Mouse (Mus musculus) liver, adult 2 months (tissue): Measurements from ENCODE around the gene Wrap53. TPM values are rescaled to one million over a fixed set of nuclear protein-coding genes. Genes with fewer than 3 reads are reported as not detected.

Experiments used
- DNase-seq: peaks from one replicate; pipeline ENCODE4 v3.0.0-alpha.2; 2011; ENCODE audit warnings: low read depth, low spot score; ENCODE audit errors: extremely low read depth
- H3K27ac ChIP-seq: fragments of 200-500 bp; replicated peaks from 2 replicates; pipeline ENCODE4 v1.5.1; 2012; ENCODE audit warnings: low read depth, mild to moderate bottlenecking, control low read depth, inconsistent platforms, low read length; ENCODE audit not compliant: insufficient read depth
- H3K27me3 ChIP-seq: fragments of 200-500 bp; 2 replicates; pipeline ENCODE4 v1.6.1; 2012; ENCODE audit warnings: mild to moderate bottlenecking, moderate library complexity, low read length, inconsistent platforms; ENCODE audit not compliant: control insufficient read depth, insufficient read depth
- H3K36me3 ChIP-seq: fragments of 200-500 bp; 2 replicates; pipeline ENCODE4 v1.6.1; 2012; ENCODE audit warnings: low read length, inconsistent platforms; ENCODE audit not compliant: control insufficient read depth, insufficient read depth
- H3K4me1 ChIP-seq: fragments of 200-500 bp; 2 replicates; pipeline ENCODE4 v1.6.1; 2011; ENCODE audit warnings: low read length; ENCODE audit not compliant: control insufficient read depth, insufficient read depth
- H3K4me3 ChIP-seq: fragments of 200-500 bp; 2 replicates; pipeline ENCODE4 v1.5.1; 2011; ENCODE audit warnings: low read depth, mild to moderate bottlenecking, control low read depth, low read length, moderate library complexity; ENCODE audit not compliant: insufficient read depth
- H3K79me2 ChIP-seq: fragments of 200-500 bp; 2 replicates; pipeline ENCODE4 v1.6.1; 2012; ENCODE audit warnings: inconsistent platforms, mild to moderate bottlenecking, low read length, moderate library complexity; ENCODE audit not compliant: control insufficient read depth, insufficient read depth
- H3K9ac ChIP-seq: fragments of 200-500 bp; 2 replicates; pipeline ENCODE4 v1.6.1; 2012; ENCODE audit warnings: low read depth, mild to moderate bottlenecking, control low read depth, inconsistent platforms, low read length
- CTCF ChIP-seq: fragments of 200-500 bp; IDR thresholded peaks from 2 replicates; pipeline ENCODE4 v1.5.1; 2011; ENCODE audit warnings: low read depth, low read length, control low read depth
- POLR2A ChIP-seq: fragments of 200-500 bp; IDR thresholded peaks from 2 replicates; pipeline ENCODE4 v1.6.1; 2011; ENCODE audit warnings: low read length, control low read depth; ENCODE audit not compliant: insufficient read depth; ENCODE audit errors: extremely low read depth
- WGBS: fragments of 180-500 bp; shearing (Covaris S2); methylation state at CpG from one replicate; pipeline ENCODE4 v1.1.7; 2018; 5-methylcytosine and 5-hydroxymethylcytosine counted together
- polyA plus RNA-seq: library from polyadenylated mRNA; depleted of rRNA; stranded (reverse); fragments of >200 nt; gene quantifications from 2 replicates; pipeline ENCODE4 v1.2.3, GENCODE M21; 2012
- total RNA-seq: library from RNA; depleted of rRNA; stranded (reverse); fragments of >200 nt; gene quantifications from 2 replicates; pipeline ENCODE4 v1.2.3, GENCODE M21; 2014

Gene Wrap53
- total and polyA plus RNA-seq, 2 experiments: 5.6 to 11.2 TPM

DNA sequence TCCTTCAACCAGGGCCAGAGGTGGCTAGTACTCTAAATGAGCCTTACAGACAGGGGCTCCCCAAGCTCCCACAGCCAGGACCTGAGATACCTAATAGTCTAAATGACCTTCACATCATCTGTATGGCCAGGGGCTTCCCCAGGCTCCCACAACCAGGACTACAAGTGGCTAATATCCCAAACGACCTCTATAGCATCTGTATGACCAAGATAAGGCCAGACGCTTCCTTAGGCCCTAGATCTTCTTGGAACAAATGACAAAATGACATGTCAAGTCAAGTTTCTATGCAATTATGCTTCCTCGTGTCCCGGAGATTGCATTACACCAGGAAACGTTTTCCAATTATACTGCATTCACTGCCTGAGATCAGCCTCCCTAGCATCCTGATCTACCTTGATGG lies 3.7 kb downstream of the Wrap53 start:
- H3K36me3 ChIP-seq: no peaks in the 10 kb centered on the region
- no peak overlapping the region for H3K9ac ChIP-seq
- TF ChIP-seq POLR2A: no peak
- WGBS: 81% methylated on average over 5 of the region's 5 CpGs
- peaks cover 7% of the 10 kb centered on the region; the same call in 1 of the 2 replicates for H3K79me2 ChIP-seq
- no peaks in the 10 kb centered on the region for H3K27me3 ChIP-seq
- no peak overlapping the region for H3K27ac ChIP-seq
- H3K4me1 ChIP-seq: peaks cover 4% of the 10 kb centered on the region; the same call in 1 of the 2 replicates
- DNase-seq: no peak
- no peak overlapping the region for H3K4me3 ChIP-seq

DNA sequence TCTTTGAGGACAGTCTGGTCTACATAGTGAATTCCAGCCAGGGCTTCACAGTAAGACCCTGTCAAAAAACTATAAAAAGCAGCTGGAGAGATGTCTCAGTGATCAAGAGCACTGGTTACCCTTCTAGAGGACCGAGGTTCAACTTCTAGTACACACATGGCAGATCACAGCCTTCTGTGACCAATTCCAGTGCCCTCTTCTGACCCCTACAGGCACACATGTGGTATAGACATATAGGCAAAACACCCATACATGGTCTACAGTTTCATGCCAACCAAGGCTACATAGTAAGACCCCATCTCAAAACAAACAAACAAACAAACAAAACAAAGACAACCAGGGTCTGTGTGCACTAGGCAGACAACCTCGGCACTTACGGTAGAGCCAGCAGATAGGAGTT lies 4.8 kb downstream of the Wrap53 start:
- Histone ChIP-seq H3K4me1 (peaks cover 4% of the 10 kb centered on the region; the same call in 1 of the 2 replicates), H3K79me2 (peaks cover 7% of the 10 kb centered on the region; the same call in 1 of the 2 replicates), H3K27ac (no peak overlapping the region), H3K9ac (no peak overlapping the region), H3K27me3 (no peaks in the 10 kb centered on the region), H3K4me3 (no peak overlapping the region), H3K36me3 (0 out of 2 replicates have a peak, but pooled peaks cover 2% of the 10 kb centered on the region)
- no peak for DNase-seq
- WGBS: 64% methylated on average over 3 of the region's 3 CpGs
- no peak; the same call in 1 of the 2 replicates for TF ChIP-seq CTCF
- TF ChIP-seq POLR2A: no peak

DNA sequence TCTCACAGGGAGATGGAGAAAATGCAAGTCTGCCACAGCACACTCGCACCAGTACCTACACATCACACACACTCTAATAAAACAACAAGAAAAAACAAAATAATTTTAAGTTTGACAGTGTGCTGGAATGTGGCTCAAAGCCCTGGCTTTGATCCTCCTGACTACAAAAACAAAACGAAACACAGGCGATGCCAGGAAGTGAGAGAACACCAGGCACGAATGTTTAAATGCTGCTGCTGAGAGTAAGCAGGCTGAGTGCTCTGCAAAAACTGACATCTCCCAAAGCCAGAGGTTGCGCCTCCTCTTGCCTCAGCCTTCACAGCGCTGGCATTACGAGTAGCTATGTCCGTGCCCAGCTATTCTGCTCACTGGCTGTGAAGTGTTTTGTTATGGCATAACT lies 14.9 kb downstream of the Wrap53 start:
- Histone ChIP-seq H3K36me3 (peaks cover 11% of the 10 kb centered on the region; the same call in 1 of the 2 replicates), H3K27me3 (no peaks in the 10 kb centered on the region), H3K4me3 (no peak overlapping the region), H3K27ac (no peak overlapping the region), H3K4me1 (no peaks in the 10 kb centered on the region), H3K9ac (no peak overlapping the region), H3K79me2 (no peaks in the 10 kb centered on the region; the same call in 1 of the 2 replicates)
- no peak for TF ChIP-seq POLR2A
- no peak for TF ChIP-seq CTCF
- peak; percentile 27 for DNase-seq
- 77% methylated on average over 8 of the region's 8 CpGs for WGBS

DNA sequence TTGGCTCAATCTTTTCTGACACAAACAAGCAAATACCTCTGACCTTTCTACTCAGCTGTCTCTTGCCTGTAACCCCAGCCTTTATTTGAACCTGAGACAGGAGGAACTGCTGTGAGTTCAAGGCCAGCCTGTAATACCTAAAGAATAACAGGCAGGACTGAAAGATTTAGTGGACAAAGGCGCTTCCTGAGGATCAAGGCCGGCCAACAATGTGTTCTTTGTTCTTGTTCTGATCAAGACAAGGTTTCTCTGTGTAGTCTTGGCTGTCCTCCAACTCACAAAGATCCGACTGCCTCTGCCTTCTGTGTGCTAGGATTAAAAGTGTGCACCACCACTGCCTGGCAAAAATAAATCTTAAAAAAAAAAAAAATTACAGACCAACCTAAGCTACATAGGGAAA lies 15.7 kb downstream of the Wrap53 start:
- Histone ChIP-seq H3K9ac (no peak overlapping the region), H3K27ac (no peak overlapping the region), H3K4me1 (no peaks in the 10 kb centered on the region), H3K4me3 (no peak overlapping the region), H3K36me3 (peaks cover 11% of the 10 kb centered on the region; the same call in 1 of the 2 replicates), H3K27me3 (no peaks in the 10 kb centered on the region), H3K79me2 (no peaks in the 10 kb centered on the region; the same call in 1 of the 2 replicates)
- TF ChIP-seq CTCF (no peak), POLR2A (no peak)
- 84% methylated on average over 3 of the region's 3 CpGs for WGBS
- DNase-seq: no peak

DNA sequence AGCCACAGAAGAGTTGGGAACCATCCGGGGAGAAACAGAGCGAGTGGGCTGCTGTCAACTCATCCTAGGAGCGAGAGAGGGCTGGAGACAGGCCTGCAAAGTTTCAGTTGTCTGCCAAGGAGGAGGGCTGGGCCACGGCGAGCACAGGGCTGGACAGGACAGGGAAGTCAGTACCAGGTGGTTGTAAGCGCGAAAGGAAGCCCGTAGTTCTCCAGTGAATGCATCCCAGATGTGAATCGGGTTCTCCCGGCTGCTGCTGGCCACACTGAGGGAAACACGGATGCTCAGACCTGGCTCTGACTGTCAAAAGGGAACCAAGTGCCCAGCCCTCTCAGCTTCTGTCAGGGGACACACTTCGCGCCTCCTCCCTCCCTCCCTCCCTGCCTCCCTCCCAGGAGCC lies 16.7 kb downstream of the Wrap53 start:
- H3K4me3 ChIP-seq: no peak overlapping the region
- H3K4me1 ChIP-seq: no peaks in the 10 kb centered on the region
- H3K27me3 ChIP-seq: no peaks in the 10 kb centered on the region
- H3K27ac ChIP-seq: no peak overlapping the region
- H3K79me2 ChIP-seq: no peaks in the 10 kb centered on the region
- no peak for TF ChIP-seq CTCF
- TF ChIP-seq POLR2A: no peak
- no peak overlapping the region for H3K9ac ChIP-seq
- peaks cover 9% of the 10 kb centered on the region; the same call in 1 of the 2 replicates for H3K36me3 ChIP-seq
- DNase-seq: no peak
- WGBS: 94% methylated on average over 13 of the region's 13 CpGs
